Mouse (Mus musculus): Measurements from ENCODE around the gene 4632433K11Rik. TPM values are rescaled to one million over a fixed set of nuclear protein-coding genes. Genes with fewer than 3 reads are reported as not detected.
"Not testable (repeated sequence)": the region's sequence is repeated elsewhere in the genome, so short reads cannot be mapped to it uniquely, and the experiment has no call there.

4632433K11Rik gene
- polyA plus RNA-seq, 1 experiment from 2014 or later: not detected

DNA sequence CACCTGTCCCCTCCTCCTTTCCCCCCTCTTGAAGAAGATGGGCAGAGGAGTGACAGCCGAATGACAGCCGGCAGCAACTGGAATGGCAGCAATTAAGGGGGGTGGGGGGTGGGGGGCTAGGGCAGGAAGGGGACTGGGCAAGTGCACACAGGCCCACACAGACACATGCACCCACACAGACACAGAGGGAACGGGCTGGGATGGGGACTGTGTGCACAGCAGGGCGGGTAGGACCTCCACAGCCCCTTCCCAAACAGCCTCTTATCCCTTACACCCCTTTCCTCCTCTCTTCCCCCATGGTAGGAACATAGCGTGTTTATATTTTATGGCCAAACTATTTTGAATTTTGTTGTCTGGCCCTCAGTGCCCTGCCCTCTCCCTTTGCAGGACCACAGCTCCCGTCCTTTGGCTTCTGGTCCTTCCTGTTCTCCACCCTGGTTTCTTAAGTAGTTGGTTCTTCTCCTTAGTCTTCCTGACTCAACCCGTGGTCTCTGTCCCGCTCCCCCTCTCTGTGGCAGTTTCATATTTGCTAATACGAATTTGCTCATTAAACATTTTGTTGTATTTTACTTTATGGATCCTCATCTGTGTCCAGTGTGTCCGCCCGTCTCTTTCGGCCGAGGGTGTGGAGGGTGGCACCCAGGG, 45.6 kb downstream of the 4632433K11Rik start:
- 45% methylated on average over 10 of the region's 13 CpGs for WGBS
- Histone ChIP-seq H3K9ac (peak overlapping the region; percentile 97), H3K4me2 (peak overlapping the region; percentile 85), H3K4me3 (peak overlapping the region; percentile 96), H3K4me1 (peaks cover 39% of the 10 kb centered on the region), H3K36me3 (peaks cover 69% of the 10 kb centered on the region), H3K27ac (replicated peaks) (peak overlapping the region; percentile 96)
- H3K9me3 ChIP-seq; ATAC-seq (ENCODE audit: extremely low read depth, insufficient number of reproducible peaks, low FRiP score, low TSS enrichment); H3K27me3 ChIP-seq (replicated peaks): not testable (repeated sequence)

DNA sequence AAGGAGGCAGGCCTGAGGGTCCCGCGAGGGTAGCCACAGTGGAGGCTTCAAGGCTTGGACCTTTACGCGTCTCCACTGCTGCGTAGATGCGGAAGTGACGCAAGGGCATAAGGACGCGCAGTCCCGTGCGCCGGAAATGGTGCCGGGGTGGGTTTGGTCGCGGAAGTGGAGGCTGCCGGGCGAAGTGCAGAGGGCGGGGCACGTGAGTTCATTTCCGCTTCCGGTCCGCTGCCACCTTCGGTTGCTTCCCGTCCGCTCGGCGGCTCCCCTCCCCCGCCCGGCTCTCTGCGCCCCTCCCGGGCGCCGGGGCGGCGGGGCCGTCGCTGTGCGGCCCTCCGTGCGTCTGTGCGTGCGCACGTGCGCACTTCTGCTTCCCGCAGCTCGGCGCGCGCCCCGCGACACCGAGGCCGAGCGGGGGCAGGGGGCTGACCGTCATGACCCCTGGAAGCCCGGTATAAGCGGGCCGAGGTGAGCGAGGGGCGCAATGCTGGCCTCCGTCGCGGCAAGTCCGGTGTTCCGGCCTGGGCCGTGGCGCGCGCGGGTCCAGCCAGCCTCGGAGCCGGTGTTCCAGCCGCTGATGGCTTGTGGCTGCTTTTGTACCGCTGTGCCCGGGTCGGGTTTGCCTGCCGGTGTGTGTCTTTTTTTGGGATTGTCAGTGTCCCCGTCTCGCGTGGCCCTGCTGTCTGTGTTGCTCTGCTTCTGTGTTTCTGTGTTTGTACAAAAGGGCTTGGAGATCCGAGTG, 46.3 kb downstream of the 4632433K11Rik start, which contains the start of gene Epn1:
TSS of gene Epn1 (plus strand) at position 226 of the 742 bp plus-strand sequence.
- WGBS: under 1% methylated on average over 79 of the region's 81 CpGs
- Histone ChIP-seq H3K4me3 (peak within 1 kb of the TSS; percentile 96), H3K4me2 (peak within 1 kb of the TSS; percentile 85), H3K36me3 (peaks cover 69% of the 10 kb centered on the region), H3K27ac (replicated peaks) (peak within 1 kb of the TSS; percentile 96), H3K9ac (peak within 1 kb of the TSS; percentile 97), H3K9me3 (no peaks in the 10 kb centered on the region), H3K4me1 (peaks cover 46% of the 10 kb centered on the region), H3K27me3 (replicated peaks) (no peaks in the 10 kb centered on the region)
- peak; percentile 93 for ATAC-seq (ENCODE audit: extremely low read depth, insufficient number of reproducible peaks, low FRiP score, low TSS enrichment)

DNA sequence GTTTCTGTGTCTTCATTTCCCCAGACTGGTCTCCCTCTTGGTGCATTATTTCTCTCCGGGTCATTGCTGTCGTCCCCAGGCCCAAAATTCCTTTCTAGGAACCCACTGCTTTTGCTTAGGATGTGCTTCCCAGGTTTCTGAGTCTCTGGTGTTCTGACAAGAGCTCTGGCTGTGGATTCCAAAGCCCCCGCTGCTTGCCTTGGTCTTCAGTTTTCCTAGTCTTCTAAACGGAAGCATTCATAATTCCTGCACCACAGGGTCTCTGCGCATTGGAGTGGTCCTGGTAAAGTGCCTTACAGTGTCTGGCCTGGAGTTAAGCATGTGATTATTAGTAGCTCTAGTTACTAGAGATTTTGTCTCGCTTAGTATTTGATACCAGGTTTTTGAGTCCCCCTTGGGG, 46.9 kb downstream of the 4632433K11Rik start:
- peak overlapping the region; percentile 96 for H3K27ac ChIP-seq (replicated peaks)
- H3K9ac ChIP-seq: peak overlapping the region; percentile 97
- H3K27me3 ChIP-seq (replicated peaks): no peaks in the 10 kb centered on the region
- H3K4me1 ChIP-seq: peaks cover 52% of the 10 kb centered on the region
- H3K4me3 ChIP-seq: peak overlapping the region; percentile 96
- H3K9me3 ChIP-seq: no peaks in the 10 kb centered on the region
- no peak for ATAC-seq (ENCODE audit: extremely low read depth, insufficient number of reproducible peaks, low FRiP score, low TSS enrichment)
- H3K4me2 ChIP-seq: peak overlapping the region; percentile 85
- H3K36me3 ChIP-seq: peaks cover 69% of the 10 kb centered on the region
- WGBS: 10% methylated on average over 6 of the region's 6 CpGs

DNA sequence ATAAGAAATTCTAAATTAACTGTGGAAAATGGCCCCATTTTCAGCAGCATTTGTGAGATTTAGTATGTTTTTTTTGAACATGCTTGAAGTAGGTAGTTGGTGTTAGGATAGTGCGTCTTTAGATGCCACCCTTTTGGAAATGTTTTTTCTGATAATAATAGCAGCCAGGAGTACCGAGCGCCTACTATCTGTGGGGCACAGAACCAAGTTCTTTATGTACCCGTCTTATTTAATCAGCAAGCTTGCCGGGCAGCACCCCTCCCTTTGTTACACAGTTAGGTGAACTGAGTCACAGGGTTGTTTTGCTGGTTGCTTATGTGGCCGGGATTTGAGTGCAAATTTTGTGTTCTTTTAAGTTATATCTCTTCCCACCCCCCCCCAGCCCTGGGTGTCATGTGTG, 47.3 kb downstream of the 4632433K11Rik start:
- Histone ChIP-seq H3K4me2 (peak overlapping the region; percentile 85), H3K4me1 (peaks cover 55% of the 10 kb centered on the region), H3K9me3 (no peaks in the 10 kb centered on the region), H3K27ac (replicated peaks) (peak overlapping the region; percentile 96), H3K27me3 (replicated peaks) (no peaks in the 10 kb centered on the region), H3K36me3 (peaks cover 70% of the 10 kb centered on the region), H3K4me3 (peak overlapping the region; percentile 96), H3K9ac (peak overlapping the region; percentile 97)
- ATAC-seq (ENCODE audit: extremely low read depth, insufficient number of reproducible peaks, low FRiP score, low TSS enrichment): no peak
- 38% methylated on average over 6 of the region's 6 CpGs for WGBS

DNA sequence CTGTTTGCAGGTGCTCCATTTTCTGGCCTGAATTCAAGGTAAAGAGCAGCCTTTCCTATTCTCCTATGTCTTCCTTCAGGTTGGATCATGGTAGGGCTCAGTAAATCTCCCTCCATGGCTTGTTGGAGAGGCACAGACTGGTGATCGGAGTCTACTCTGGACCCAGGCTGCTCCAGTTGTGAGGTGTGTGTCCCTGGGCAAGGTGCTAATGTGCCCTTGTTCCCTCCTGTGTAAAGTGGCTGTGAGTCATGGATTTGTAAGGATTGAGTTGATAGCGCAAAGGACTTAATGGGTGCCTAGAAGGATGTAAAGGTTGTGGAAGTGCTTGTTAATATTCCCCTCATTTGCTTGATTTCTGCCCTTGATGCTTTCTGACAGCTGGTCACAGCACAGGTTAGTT, 48.0 kb downstream of the 4632433K11Rik start:
- Histone ChIP-seq H3K27ac (replicated peaks) (no peak overlapping the region), H3K36me3 (peaks cover 70% of the 10 kb centered on the region), H3K9me3 (no peaks in the 10 kb centered on the region), H3K4me3 (peak overlapping the region; percentile 96), H3K4me1 (peaks cover 51% of the 10 kb centered on the region), H3K4me2 (peak overlapping the region; percentile 85), H3K9ac (peak overlapping the region; percentile 97), H3K27me3 (replicated peaks) (no peaks in the 10 kb centered on the region)
- ATAC-seq (ENCODE audit: extremely low read depth, insufficient number of reproducible peaks, low FRiP score, low TSS enrichment): no peak
- 96% methylated on average over 2 of the region's 2 CpGs for WGBS

DNA sequence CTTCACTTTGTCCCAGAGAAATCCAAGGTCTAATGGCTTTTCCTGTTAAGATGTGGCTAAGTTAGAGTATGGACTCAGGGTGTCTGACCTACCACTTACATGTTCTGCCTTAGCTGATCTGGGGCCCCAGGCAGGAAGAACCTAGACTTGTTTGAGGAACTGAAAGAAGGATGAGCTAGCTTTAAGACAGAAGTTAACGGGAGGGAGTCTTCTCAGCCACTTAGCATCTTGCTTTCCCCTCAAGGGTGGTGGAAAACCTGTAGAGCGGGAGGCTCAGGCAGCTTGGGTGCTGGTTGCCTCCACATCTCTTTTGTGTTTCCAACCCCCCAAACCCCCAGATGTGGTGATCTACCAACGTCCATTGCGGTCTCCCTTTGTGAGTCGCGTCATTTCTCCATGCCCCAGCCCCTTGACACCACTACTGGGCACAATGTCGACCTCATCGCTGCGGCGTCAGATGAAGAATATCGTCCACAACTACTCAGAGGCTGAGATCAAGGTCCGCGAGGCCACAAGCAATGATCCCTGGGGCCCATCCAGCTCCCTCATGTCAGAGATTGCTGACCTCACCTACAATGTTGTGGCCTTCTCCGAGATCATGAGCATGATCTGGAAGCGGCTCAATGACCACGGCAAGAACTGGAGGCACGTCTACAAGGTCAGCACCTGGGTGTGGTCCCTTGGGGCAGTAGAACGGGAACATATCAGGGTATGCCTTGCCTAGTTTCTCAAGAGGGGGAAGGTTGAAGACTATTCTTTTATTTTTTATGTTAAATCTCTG, 49.6 kb downstream of the 4632433K11Rik start:
- WGBS: 87% methylated on average over 18 of the region's 18 CpGs
- Histone ChIP-seq H3K27me3 (replicated peaks) (no peaks in the 10 kb centered on the region), H3K4me1 (peaks cover 55% of the 10 kb centered on the region), H3K9me3 (no peaks in the 10 kb centered on the region), H3K27ac (replicated peaks) (no peak overlapping the region; the same call in 1 of the 2 replicates), H3K4me3 (no peak overlapping the region), H3K9ac (no peak overlapping the region), H3K36me3 (peaks cover 66% of the 10 kb centered on the region), H3K4me2 (no peak overlapping the region; the same call in 1 of the 2 replicates)
- ATAC-seq (ENCODE audit: extremely low read depth, insufficient number of reproducible peaks, low FRiP score, low TSS enrichment): no peak

Other genes with a start within 250 kb of the 4632433K11Rik start
- gene Tmem238, start 244.5 kb upstream of the 4632433K11Rik start, polyA plus RNA-seq (2015; fragmentation: Nextera tagmentation; extraction: Ambion mirVana): 4.1 and 4.3 TPM in 2 replicates
- gene Rpl28, start 241.2 kb upstream of the 4632433K11Rik start, polyA plus RNA-seq (2015; fragmentation: Nextera tagmentation; extraction: Ambion mirVana): 209 and 245 TPM in 2 replicates
- gene Ube2s, start 221.5 kb upstream of the 4632433K11Rik start, polyA plus RNA-seq (2015; fragmentation: Nextera tagmentation; extraction: Ambion mirVana): 327 and 359 TPM in 2 replicates
- gene Shisa7, start 189.4 kb upstream of the 4632433K11Rik start, polyA plus RNA-seq (2015; fragmentation: Nextera tagmentation; extraction: Ambion mirVana): 0.04 TPM in 2 replicates
- gene Isoc2b, start 163.9 kb upstream of the 4632433K11Rik start, polyA plus RNA-seq (2015; fragmentation: Nextera tagmentation; extraction: Ambion mirVana): 3.7 and 3.8 TPM in 2 replicates
- 1.4 TPM in 2 replicates for gene Isoc2a, start 157.0 kb upstream of the 4632433K11Rik start, polyA plus RNA-seq (2015; fragmentation: Nextera tagmentation; extraction: Ambion mirVana)
- gene Gm36210, start 127.6 kb upstream of the 4632433K11Rik start, polyA plus RNA-seq (2015; fragmentation: Nextera tagmentation; extraction: Ambion mirVana): 0.27 TPM in 1 of 2 replicates, not detected in the other
- 2.4 and 2.9 TPM in 2 replicates for gene Zfp628, start 118.9 kb upstream of the 4632433K11Rik start, polyA plus RNA-seq (2015; fragmentation: Nextera tagmentation; extraction: Ambion mirVana)
- 4.2 and 5.8 TPM in 2 replicates for gene Nat14, start 112.1 kb upstream of the 4632433K11Rik start, polyA plus RNA-seq (2015; fragmentation: Nextera tagmentation; extraction: Ambion mirVana)
- 1.5 and 2.0 TPM in 2 replicates for gene Ssc5d, start 108.3 kb upstream of the 4632433K11Rik start, polyA plus RNA-seq (2015; fragmentation: Nextera tagmentation; extraction: Ambion mirVana)
- gene Sbk2, start 69.7 kb upstream of the 4632433K11Rik start, polyA plus RNA-seq (2015; fragmentation: Nextera tagmentation; extraction: Ambion mirVana): 4.0 and 5.8 TPM in 2 replicates
- gene Sbk3, start 63.0 kb upstream of the 4632433K11Rik start, polyA plus RNA-seq (2015; fragmentation: Nextera tagmentation; extraction: Ambion mirVana): 0.12 and 0.55 TPM in 2 replicates
- 20.8 and 25.7 TPM in 2 replicates for gene Zfp579, start 38.0 kb upstream of the 4632433K11Rik start, polyA plus RNA-seq (2015; fragmentation: Nextera tagmentation; extraction: Ambion mirVana)
- gene Zfp524, start 19.7 kb upstream of the 4632433K11Rik start, polyA plus RNA-seq (2015; fragmentation: Nextera tagmentation; extraction: Ambion mirVana): 10.7 and 12.3 TPM in 2 replicates
- 25.6 and 28.4 TPM in 2 replicates for gene Fiz1, start 19.4 kb upstream of the 4632433K11Rik start, polyA plus RNA-seq (2015; fragmentation: Nextera tagmentation; extraction: Ambion mirVana)
- not detected in 2 replicates for gene Gm44973, start 18.6 kb upstream of the 4632433K11Rik start, polyA plus RNA-seq (2015; fragmentation: Nextera tagmentation; extraction: Ambion mirVana)
- gene Zfp865, start 13.7 kb upstream of the 4632433K11Rik start, polyA plus RNA-seq (2015; fragmentation: Nextera tagmentation; extraction: Ambion mirVana): 3.8 and 4.4 TPM in 2 replicates
- 2.1 and 4.2 TPM in 2 replicates for gene Ccdc106, start 13.6 kb upstream of the 4632433K11Rik start, polyA plus RNA-seq (2015; fragmentation: Nextera tagmentation; extraction: Ambion mirVana)
- gene Zfp784, start 4.3 kb downstream of the 4632433K11Rik start, polyA plus RNA-seq (2015; fragmentation: Nextera tagmentation; extraction: Ambion mirVana): 5.4 and 5.7 TPM in 2 replicates
- 16.4 and 18.7 TPM in 2 replicates for gene Zfp580, start 17.4 kb downstream of the 4632433K11Rik start, polyA plus RNA-seq (2015; fragmentation: Nextera tagmentation; extraction: Ambion mirVana)
- gene U2af2, start 28.0 kb downstream of the 4632433K11Rik start, polyA plus RNA-seq (2015; fragmentation: Nextera tagmentation; extraction: Ambion mirVana): 69.8 and 77.4 TPM in 2 replicates
- 50.2 and 51.4 TPM in 2 replicates for gene Epn1, start 46.1 kb downstream of the 4632433K11Rik start, polyA plus RNA-seq (2015; fragmentation: Nextera tagmentation; extraction: Ambion mirVana)
- 0.11 TPM in 1 of 2 replicates, not detected in the other for gene Rfpl4, start 82.8 kb downstream of the 4632433K11Rik start, polyA plus RNA-seq (2015; fragmentation: Nextera tagmentation; extraction: Ambion mirVana)
- gene Rasl2-9, start 91.8 kb downstream of the 4632433K11Rik start, polyA plus RNA-seq (2015; fragmentation: Nextera tagmentation; extraction: Ambion mirVana): 1.6 and 1.8 TPM in 2 replicates
- gene Vmn1r55, start 115.6 kb downstream of the 4632433K11Rik start, polyA plus RNA-seq (2015; fragmentation: Nextera tagmentation; extraction: Ambion mirVana): 0.03 and 0.05 TPM in 2 replicates
- not detected in 2 replicates for gene Vmn1r56, start 162.6 kb downstream of the 4632433K11Rik start, polyA plus RNA-seq (2015; fragmentation: Nextera tagmentation; extraction: Ambion mirVana)
- not detected in 2 replicates for gene Vmn1r57, start 184.4 kb downstream of the 4632433K11Rik start, polyA plus RNA-seq (2015; fragmentation: Nextera tagmentation; extraction: Ambion mirVana)

All from heart, embryonic 13.5 days (tissue).